Mouse (Mus musculus): ENCODE data around the gene Pde10a. TPM values are rescaled to one million over a fixed set of nuclear protein-coding genes. Genes with fewer than 3 reads are reported as not detected.

Gene Pde10a
- total and polyA plus RNA-seq, 3 experiments: 0.04 to 0.41 (median 0.21) TPM

DNA sequence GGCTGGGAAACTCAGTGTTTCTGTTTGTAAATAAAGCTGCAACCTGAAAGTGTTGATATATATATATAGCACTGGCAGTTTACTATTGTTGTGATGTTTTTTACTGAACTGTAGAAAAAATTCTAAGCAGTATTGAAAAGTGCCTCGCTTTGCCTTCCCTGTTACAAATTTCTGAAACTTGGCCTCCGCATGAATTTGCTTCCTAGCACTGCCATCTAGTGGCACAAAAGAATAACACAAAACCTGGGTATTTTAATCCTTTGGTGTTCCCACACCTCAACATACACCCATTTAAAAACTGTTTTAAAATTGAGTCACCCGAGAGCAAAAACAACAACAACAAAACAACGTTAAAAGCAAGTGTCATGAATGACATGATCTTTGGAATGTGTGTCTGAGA is 411.4 kb downstream of the Pde10a start:
- Histone ChIP-seq H3K27ac (ENCODE audit: insufficient read depth, low read depth) (no peak overlapping the region), H3K27me3 (replicated peaks) (peaks cover 7% of the 10 kb centered on the region), H3K4me3 (replicated peaks in 1 of 3; ENCODE audit: low read depth in 2 of 3, low read length in 2 of 3, poor library complexity in 1 of 3) (no peak overlapping the region), H3K9me3 (replicated peaks; ENCODE audit: low read length) (no peaks in the 10 kb centered on the region), H3K4me2 (ENCODE audit: insufficient read depth, low read depth, poor library complexity, severe bottlenecking) (no peak overlapping the region), H3K79me2 (replicated peaks; ENCODE audit: control insufficient read depth, extremely low read depth, insufficient read depth, poor library complexity, severe bottlenecking) (no peaks in the 10 kb centered on the region), H3K4me1 (ENCODE audit: control insufficient read depth in 1 of 2, insufficient read depth in 2 of 2) (no peaks in the 10 kb centered on the region), H3K9ac (ENCODE audit: insufficient read depth, low read depth) (no peak overlapping the region), H3K36me3 (replicated peaks in 1 of 2; ENCODE audit: control insufficient read depth in 1 of 2, insufficient read depth in 1 of 2, low read length in 1 of 2) (no peaks in the 10 kb centered on the region)
- peak; percentile 54 for TF ChIP-seq ZC3H11A (IDR thresholded peaks at IDR 0.05; ENCODE audit: low read depth, low read length)
- TF ChIP-seq JUND (conservative IDR thresholded peaks at IDR 0.05; ENCODE audit: low read depth, low read length): no peak
- no peak for TF ChIP-seq TCF12 (IDR thresholded peaks at IDR 0.05; ENCODE audit: low read depth, low read length)
- no peak for TF ChIP-seq IRF4 (IDR thresholded peaks at IDR 0.05; ENCODE audit: low read depth, low read length)
- no peak for TF ChIP-seq NRF1 (IDR thresholded peaks at IDR 0.05; ENCODE audit: low read depth, low read length)
- TF ChIP-seq PAX5 (IDR thresholded peaks at IDR 0.05; ENCODE audit: low read length): no peak
- no peak for TF ChIP-seq NELFE (IDR thresholded peaks at IDR 0.05; ENCODE audit: low read depth, low read length)
- peak; percentile 95 for TF ChIP-seq RAD21 (IDR thresholded peaks at IDR 0.05; ENCODE audit: low read depth, low read length)
- no peak for TF ChIP-seq BHLHE40 (IDR thresholded peaks at IDR 0.05; ENCODE audit: low read depth, low read length)
- peak in 1 of 2 experiments; percentile 92; a peak in 2 of 4 replicates for TF ChIP-seq CTCF (conservative IDR thresholded peaks at IDR 0.05 in 1 of 2, IDR thresholded peaks at IDR 0.05 in 1 of 2; ENCODE audit: low read depth in 2 of 2, low read length in 2 of 2)
- no peak for TF ChIP-seq ZMIZ1 (IDR thresholded peaks at IDR 0.05; ENCODE audit: low read depth, low read length)
- TF ChIP-seq JUN (IDR thresholded peaks at IDR 0.05; ENCODE audit: insufficient read depth, low read depth, low read length): no peak
- TF ChIP-seq MAFK (IDR thresholded peaks at IDR 0.05; ENCODE audit: insufficient replicate concordance, low read length): no peak
- peak; percentile 79 for TF ChIP-seq SMC3 (IDR thresholded peaks at IDR 0.05; ENCODE audit: low read depth, low read length)
- no peak for TF ChIP-seq GABPA (IDR thresholded peaks at IDR 0.05; ENCODE audit: insufficient replicate concordance, low read depth, low read length)
- TF ChIP-seq ETS1 (conservative IDR thresholded peaks at IDR 0.05; ENCODE audit: low read depth, low read length): no peak
- TF ChIP-seq MAX (IDR thresholded peaks at IDR 0.05; ENCODE audit: low read length): no peak
- TF ChIP-seq ZNF384 (IDR thresholded peaks at IDR 0.05; ENCODE audit: low read depth, low read length): 0 out of 2 replicates have a peak, but pooled peaks have one; percentile 21
- TF ChIP-seq USF1 (IDR thresholded peaks at IDR 0.05; ENCODE audit: low read depth, low read length): no peak
- DNase-seq (ENCODE audit: extremely low read depth): peak; percentile 57
- in situ Hi-C loops (cut with MboI; ENCODE audit: low pct_ligation_motif_present, low pct_unique_long_range_greater_than_20kb, low sequenced_read_pairs): no loop called here
- dilution Hi-C loops (cut with MboI; ENCODE audit: extremely low pct_ligation_motif_present, extremely low pct_unique_long_range_greater_than_20kb, low sequenced_read_pairs): no loop called here

DNA sequence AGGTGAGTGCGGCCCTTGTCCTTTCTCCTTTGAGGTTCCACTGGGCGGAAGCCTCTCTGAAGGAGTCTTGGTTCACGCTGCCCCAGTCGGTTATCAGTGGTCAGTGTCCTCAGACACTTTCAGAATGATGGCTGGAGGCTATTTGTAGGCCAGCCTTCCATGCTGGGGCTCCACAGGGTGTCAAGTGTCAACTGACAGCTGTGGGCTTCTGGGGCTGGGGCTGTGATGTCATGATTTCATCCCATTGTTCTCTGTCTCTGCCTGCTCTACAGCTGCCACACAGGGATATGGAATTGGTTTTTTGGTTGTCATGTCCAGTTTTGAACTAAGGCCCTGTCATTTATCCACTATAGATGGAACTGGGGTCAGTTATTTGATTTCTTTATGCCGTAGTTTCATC is 426.4 kb downstream of the Pde10a start:
- H3K79me2 ChIP-seq (replicated peaks; ENCODE audit: control insufficient read depth, extremely low read depth, insufficient read depth, poor library complexity, severe bottlenecking): no peaks in the 10 kb centered on the region
- no peak overlapping the region for H3K27ac ChIP-seq (ENCODE audit: insufficient read depth, low read depth)
- in situ Hi-C loops (cut with MboI; ENCODE audit: low pct_ligation_motif_present, low pct_unique_long_range_greater_than_20kb, low sequenced_read_pairs): no loop called here
- H3K9me3 ChIP-seq (replicated peaks; ENCODE audit: low read length): no peaks in the 10 kb centered on the region
- peaks cover 6% of the 10 kb centered on the region in 2 experiments; a peak in 3 of 4 replicates for H3K4me1 ChIP-seq (ENCODE audit: control insufficient read depth in 1 of 2, insufficient read depth in 2 of 2)
- H3K4me3 ChIP-seq (replicated peaks in 1 of 3; ENCODE audit: low read depth in 2 of 3, low read length in 2 of 3, poor library complexity in 1 of 3): no peak overlapping the region
- H3K27me3 ChIP-seq (replicated peaks): no peaks in the 10 kb centered on the region
- H3K4me2 ChIP-seq (ENCODE audit: insufficient read depth, low read depth, poor library complexity, severe bottlenecking): peak overlapping the region; percentile 2; the same call in 1 of the 2 replicates
- H3K36me3 ChIP-seq (replicated peaks in 1 of 2; ENCODE audit: control insufficient read depth in 1 of 2, insufficient read depth in 1 of 2, low read length in 1 of 2): no peaks in the 10 kb centered on the region
- DNase-seq (ENCODE audit: extremely low read depth): no peak
- H3K9ac ChIP-seq (ENCODE audit: insufficient read depth, low read depth): no peak overlapping the region
- TF ChIP-seq RCOR1 (conservative IDR thresholded peaks at IDR 0.05; ENCODE audit: low read depth, low read length): no peak
- no peak for TF ChIP-seq SIN3A (IDR thresholded peaks at IDR 0.05; ENCODE audit: low read length)
- TF ChIP-seq IRF4 (IDR thresholded peaks at IDR 0.05; ENCODE audit: low read depth, low read length): no peak
- TF ChIP-seq MXI1 (IDR thresholded peaks at IDR 0.05; ENCODE audit: low read depth, low read length): no peak
- TF ChIP-seq E2F4 (IDR thresholded peaks at IDR 0.05; ENCODE audit: insufficient replicate concordance, low read depth, low read length): no peak
- TF ChIP-seq UBTF (IDR thresholded peaks at IDR 0.05; ENCODE audit: low read depth, low read length): no peak
- dilution Hi-C loops (cut with MboI; ENCODE audit: extremely low pct_ligation_motif_present, extremely low pct_unique_long_range_greater_than_20kb, low sequenced_read_pairs): no loop called here

All from CH12.LX (cell line).